ENCODE assay signal across 9 mouse cellular contexts in the genomic region with DNA sequence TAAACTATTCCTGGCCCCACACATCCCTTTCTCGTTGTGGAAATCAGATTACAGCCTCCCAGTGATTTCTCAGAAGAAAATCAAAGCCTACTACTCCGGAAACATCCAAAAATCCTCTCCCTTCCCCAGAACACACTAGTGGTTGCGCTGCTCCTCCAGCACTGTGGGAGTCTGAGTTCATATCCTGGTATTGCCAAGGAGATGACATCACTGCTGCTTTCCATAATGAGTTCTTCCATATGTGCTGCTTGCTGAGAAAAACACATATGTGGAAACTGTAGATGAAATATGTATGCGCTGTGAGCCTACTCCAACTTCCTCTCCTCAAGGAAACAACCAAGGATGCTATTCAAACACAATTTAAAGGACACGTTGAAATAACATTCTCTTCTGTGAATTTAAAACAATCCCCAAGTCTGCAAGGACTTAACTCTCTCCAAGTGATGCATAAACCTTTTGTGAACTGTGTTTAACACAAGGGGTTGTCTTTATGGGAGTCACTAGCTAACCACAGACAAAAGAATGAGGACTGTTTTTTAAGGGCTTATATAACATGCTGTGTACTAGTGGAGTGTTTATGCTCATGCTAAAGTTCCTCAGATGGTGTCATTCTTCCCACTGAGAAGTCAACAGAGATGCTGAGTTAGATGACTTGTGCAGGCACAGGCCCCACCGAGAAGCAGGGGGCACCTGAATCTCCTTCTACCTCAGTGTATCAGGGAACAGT.
DNase-seq lines count a peak whose midpoint lies in the region; ATAC-seq and TF ChIP-seq lines count a peak whose summit lies in the region.
"Had no signal": no experiment of that assay in that cellular context is flagged by ENCODE, and none has a peak within 500 bp of the region (broad histone marks: within the 10 kb centered on the region; RNA-seq: fewer than 3 reads in every experiment).

No protein-coding gene starts in this region.

- TF ChIP-seq CTCF in gastrocnemius, adult 2 months (IDR thresholded peaks at IDR 0.05) = no peak

- no peak overlapping the region for H3K4me2 ChIP-seq in hindbrain, embryonic 13.5 days
- H3K4me2 ChIP-seq in neural tube, embryonic 15.5 days = no peak overlapping the region

- H3K36me3 ChIP-seq in hindbrain, embryonic 13.5 days = no peaks in the 10 kb centered on the region
- no peaks in the 10 kb centered on the region for H3K36me3 ChIP-seq in hindbrain, embryonic 10.5 days
- H3K36me3 ChIP-seq in neural tube, embryonic 15.5 days = no peaks in the 10 kb centered on the region

- no peak for DNase-seq in hindbrain, embryonic 10.5 days (ENCODE audit: low spot score)
- DNase-seq in neural tube, embryonic 10.5 days (ENCODE audit: extremely low spot score, low spot score) = no peak
- peak; percentile 19 to 67 for DNase-seq in left cerebral cortex, postnatal 14 days (ENCODE audit: low spot score in 2 of 2)
- no peak for DNase-seq in gastrocnemius, adult 2 months
- DNase-seq in adrenal gland, adult (ENCODE audit: inconsistent age in 2 of 2, low spot score in 1 of 2) = no peak
- no peak for DNase-seq in gastrocnemius, adult 8-10 months (ENCODE audit: low spot score in 2 of 2)
- DNase-seq: gastrocnemius, postnatal 14 days had no signal

- no peak for ATAC-seq in hindbrain, embryonic 13.5 days (ENCODE audit: low FRiP score)
- no peak for ATAC-seq in neural tube, embryonic 15.5 days (ENCODE audit: low FRiP score)

- no peaks in the 10 kb centered on the region for H3K27me3 ChIP-seq in hindbrain, embryonic 13.5 days
- no peaks in the 10 kb centered on the region for H3K27me3 ChIP-seq in hindbrain, embryonic 10.5 days (ENCODE audit: insufficient read depth, poor library complexity, severe bottlenecking)
- no peaks in the 10 kb centered on the region for H3K27me3 ChIP-seq in neural tube, embryonic 15.5 days (replicated peaks)

- H3K27ac ChIP-seq in hindbrain, embryonic 13.5 days = 0 out of 2 replicates have a peak overlapping the region, but pooled peaks have one; percentile 23
- H3K27ac ChIP-seq in hindbrain, embryonic 10.5 days = no peak overlapping the region
- 0 out of 2 replicates have a peak overlapping the region, but pooled peaks have one; percentile 23 for H3K27ac ChIP-seq in neural tube, embryonic 15.5 days (replicated peaks)
- no peak overlapping the region for H3K27ac ChIP-seq in gastrocnemius, adult 2 months

- no peak overlapping the region for H3K4me3 ChIP-seq in hindbrain, embryonic 13.5 days
- no peak overlapping the region for H3K4me3 ChIP-seq in hindbrain, embryonic 10.5 days
- no peak overlapping the region for H3K4me3 ChIP-seq in neural tube, embryonic 15.5 days (replicated peaks)
- H3K4me3 ChIP-seq in gastrocnemius, adult 2 months = no peak overlapping the region

- no peaks in the 10 kb centered on the region for H3K9me3 ChIP-seq in hindbrain, embryonic 13.5 days
- no peaks in the 10 kb centered on the region for H3K9me3 ChIP-seq in hindbrain, embryonic 10.5 days
- no peaks in the 10 kb centered on the region for H3K9me3 ChIP-seq in neural tube, embryonic 15.5 days (replicated peaks)

- H3K4me1 ChIP-seq in hindbrain, embryonic 13.5 days (replicated peaks) = no peaks in the 10 kb centered on the region
- H3K4me1 ChIP-seq in hindbrain, embryonic 10.5 days (replicated peaks) = no peaks in the 10 kb centered on the region
- 0 out of 2 replicates have a peak, but pooled peaks cover 5% of the 10 kb centered on the region for H3K4me1 ChIP-seq in neural tube, embryonic 15.5 days

- intact Hi-C loops in left cerebral cortex, postnatal 14 days (cut with DNase I) = loop anchor here (5.0 kb wide), 1 partner anchor 51 kb away; no protein-coding TSS in a partner anchor
- intact Hi-C loops in gastrocnemius, adult 2 months (cut with DNase I) = no loop called here

- WGBS in hindbrain, embryonic 13.5 days = 74% methylated on average over 6 of the region's 6 CpGs
- WGBS in hindbrain, embryonic 10.5 days = 66% methylated on average over 6 of the region's 6 CpGs
- WGBS in neural tube, embryonic 15.5 days = 70% methylated on average over 6 of the region's 6 CpGs

- H3K9ac ChIP-seq in hindbrain, embryonic 13.5 days = no peak overlapping the region
- H3K9ac ChIP-seq in neural tube, embryonic 15.5 days (replicated peaks) = no peak overlapping the region

Comparison
In these comparisons a context has a peak if more than half of its experiments do, and no peak if none do; other contexts are left out.
1. H3K27ac ChIP-seq: peak in hindbrain, embryonic 13.5 days (single experiment) and neural tube, embryonic 15.5 days (single experiment); none in hindbrain, embryonic 10.5 days (single experiment) and gastrocnemius, adult 2 months (single experiment).
2. DNase-seq: peak in left cerebral cortex, postnatal 14 days (2 of 2); none in hindbrain, embryonic 10.5 days (single experiment), neural tube, embryonic 10.5 days (single experiment), gastrocnemius, adult 2 months (single experiment), adrenal gland, adult (0 of 2) and gastrocnemius, adult 8-10 months (0 of 2).